Mouse (Mus musculus): ENCODE measurements at regions not wholly inside any gene's neighbourhood (a gene's known extent, or its start where the extent isn't known, plus 50 kb on each side); places are given as distances from the start of the nearest gene placed in this dataset.

- TF ChIP-seq ZNF384 (IDR thresholded peaks at IDR 0.05; ENCODE audit: low read depth, low read length) (no peak), MAFK (IDR thresholded peaks at IDR 0.05; ENCODE audit: insufficient read depth, low read depth, low read length) (no peak), HCFC1 (IDR thresholded peaks at IDR 0.05; ENCODE audit: borderline replicate concordance, insufficient read depth, low read length) (no peak)
These were observed 214.6 kb downstream of the Parm1 start for GRCm38 (mm10) chr5:91732002-91732401.
